Mouse (Mus musculus): ENCODE results near the gene Ereg.

DNA sequence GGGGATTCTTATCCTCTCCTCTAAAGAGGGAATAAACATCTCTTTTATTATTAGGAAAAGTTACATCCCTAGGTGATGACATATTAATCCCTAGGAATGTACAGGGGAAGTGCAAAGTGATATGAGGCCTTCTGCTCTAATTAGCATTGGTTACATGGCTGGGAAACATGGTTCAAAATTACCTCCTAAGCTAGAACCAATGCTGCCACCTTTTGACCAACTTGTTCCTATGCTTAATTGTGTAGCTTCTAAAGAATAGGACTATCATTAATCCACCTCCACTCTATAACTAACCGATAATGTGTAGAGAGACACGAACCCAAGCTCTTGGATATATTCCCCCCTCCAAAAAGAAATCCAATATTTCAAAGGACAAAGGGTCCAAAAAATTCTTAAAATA is 43.8 kb upstream of the Ereg start:
- TF ChIP-seq CTCF (IDR thresholded peaks at IDR 0.05) (peak; percentile 42), POLR2A (IDR thresholded peaks at IDR 0.05; ENCODE audit: insufficient read depth, low read depth, low read length) (no peak), EP300 (IDR thresholded peaks at IDR 0.05; ENCODE audit: insufficient read depth, low read depth, low read length) (no peak)

Data from heart, adult 2 months (tissue).